Mouse (Mus musculus): ENCODE results near the gene Calcb.

Calcb gene

GRCm38 (mm10) chr7:114718300-114718699 lies at the start of gene Calcb:
TSS of gene Calcb (plus strand) at chr7:114718643.
- peak; percentile 15 for DNase-seq (ENCODE audit: low spot score)

- DNase-seq (ENCODE audit: low spot score) = no peak
Measured at GRCm38 (mm10) chr7:114671405-114671804, 47.0 kb upstream of the Calcb start.

DNA sequence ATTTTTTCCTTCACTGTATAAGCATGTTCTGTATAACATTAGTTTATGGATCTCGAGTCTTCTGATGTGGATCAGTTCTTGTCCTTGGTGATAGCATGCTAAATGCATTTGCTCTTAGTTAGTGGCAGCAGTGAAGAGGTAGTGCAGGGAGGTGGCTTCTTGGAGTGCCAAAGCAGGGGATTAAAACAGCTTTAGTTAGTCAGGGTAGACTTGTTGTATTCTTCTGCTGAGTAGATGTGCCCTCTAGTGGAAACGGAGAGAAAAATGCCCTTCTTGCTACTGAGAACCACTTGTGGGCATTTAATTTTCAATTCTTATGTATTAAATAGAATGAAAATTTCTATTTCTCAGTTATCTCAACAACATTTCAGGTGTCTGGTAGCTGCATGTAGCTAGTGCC lies 45.7 kb upstream of the Calcb start:
- peak; percentile 51 for DNase-seq (ENCODE audit: low spot score)

GRCm38 (mm10) chr7:114692339-114692738 lies 26.1 kb upstream of the Calcb start:
- DNase-seq (ENCODE audit: low spot score) = peak; percentile 11

GRCm38 (mm10) chr7:114700871-114701270 lies 17.6 kb upstream of the Calcb start:
- no peak for DNase-seq (ENCODE audit: low spot score)

- no peak for DNase-seq (ENCODE audit: low spot score)
Measured at GRCm38 (mm10) chr7:114706716-114707115, 11.7 kb upstream of the Calcb start.

- DNase-seq (ENCODE audit: low spot score) = no peak
Measured at GRCm38 (mm10) chr7:114707398-114707797, 11.0 kb upstream of the Calcb start.

GRCm38 (mm10) chr7:114710419-114710818 lies 8.0 kb upstream of the Calcb start:
- no peak for DNase-seq (ENCODE audit: low spot score)

DNA sequence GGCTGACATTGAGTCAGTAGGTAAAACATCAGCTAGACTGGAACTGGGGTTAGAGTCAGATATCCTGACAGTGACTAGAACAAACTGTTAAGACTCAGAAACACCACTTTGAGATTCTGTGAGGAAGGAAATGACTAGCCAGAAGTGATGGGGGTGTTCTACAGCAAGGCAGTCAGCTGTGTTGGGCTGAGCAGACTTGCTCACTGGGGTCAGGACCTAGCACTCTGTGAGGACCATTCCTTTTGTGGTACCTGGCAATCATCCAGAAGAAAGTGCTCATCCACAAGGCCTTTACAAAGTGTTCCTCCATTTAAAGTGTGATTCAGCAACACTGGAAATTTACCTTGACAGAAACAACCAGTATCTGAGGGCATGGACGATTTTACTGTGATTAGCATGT lies 5.9 kb upstream of the Calcb start:
- no peak for DNase-seq (ENCODE audit: low spot score)

- DNase-seq (ENCODE audit: low spot score) = peak; percentile 77
Measured at GRCm38 (mm10) chr7:114719381-114720131, 1.1 kb downstream of the Calcb start.

DNA sequence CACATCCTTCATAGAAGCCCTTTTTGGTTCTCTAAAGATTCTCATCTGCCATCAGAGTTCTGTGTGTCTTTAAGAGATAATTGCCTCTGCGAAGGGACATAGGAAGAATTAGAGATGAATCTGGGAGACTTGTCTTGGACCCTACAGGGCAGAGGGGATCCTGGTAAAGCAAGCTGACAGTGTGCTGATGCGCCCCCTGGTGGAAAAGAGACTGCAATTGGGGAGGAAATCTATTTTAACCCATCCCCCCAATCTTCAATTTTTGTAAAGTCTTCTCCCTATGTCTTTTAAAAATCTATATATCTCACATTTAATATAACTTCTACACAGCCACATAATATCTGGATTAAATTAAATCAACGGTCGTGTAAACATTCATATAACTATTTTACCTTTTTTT lies 11.3 kb downstream of the Calcb start:
- DNase-seq (ENCODE audit: low spot score) = peak; percentile 55

DNA sequence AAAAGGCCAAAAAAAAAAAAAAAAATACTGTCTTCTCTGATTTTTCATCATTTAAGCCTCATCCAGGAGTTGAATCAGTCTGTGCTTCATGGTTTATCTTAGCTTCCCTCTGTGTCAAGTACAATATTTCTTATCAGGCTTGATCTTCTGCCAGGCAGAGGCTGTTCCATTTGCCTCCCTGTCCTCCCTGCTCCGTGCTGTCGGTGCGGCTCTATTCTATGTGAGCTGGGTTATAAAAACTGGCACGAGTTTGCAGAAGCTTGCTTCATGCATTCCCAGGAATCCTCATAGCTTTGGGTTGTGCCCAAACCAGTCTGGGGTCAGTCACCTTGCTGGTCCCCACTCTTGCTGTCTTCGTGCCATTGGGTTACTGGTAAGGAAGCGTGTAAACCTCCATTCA lies 12.7 kb downstream of the Calcb start:
- no peak for DNase-seq (ENCODE audit: low spot score)

GRCm38 (mm10) chr7:114731700-114732099 lies 13.3 kb downstream of the Calcb start:
- peak; percentile 44 for DNase-seq (ENCODE audit: low spot score)

GRCm38 (mm10) chr7:114736256-114736655 lies 17.8 kb downstream of the Calcb start:
- no peak for DNase-seq (ENCODE audit: low spot score)

DNA sequence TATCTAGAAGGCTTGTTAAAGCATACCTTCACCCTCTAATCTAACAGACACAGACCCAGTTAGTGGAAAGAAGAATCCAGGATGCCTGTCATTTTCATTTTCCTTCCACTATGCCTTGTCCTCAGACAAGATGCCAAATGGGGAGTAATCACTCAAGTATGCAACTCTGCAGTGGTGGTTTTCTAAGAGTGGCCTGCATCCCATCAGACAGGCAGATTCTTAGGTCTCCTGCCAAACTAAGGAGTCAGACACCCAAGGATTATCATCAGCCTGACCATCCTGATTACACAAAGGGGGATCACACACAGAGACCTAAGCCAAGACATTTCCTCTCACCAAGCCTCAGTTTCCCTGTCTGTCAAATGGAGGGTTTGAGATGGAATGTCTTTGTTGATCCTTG lies 19.7 kb downstream of the Calcb start:
- no peak for DNase-seq (ENCODE audit: low spot score)

DNA sequence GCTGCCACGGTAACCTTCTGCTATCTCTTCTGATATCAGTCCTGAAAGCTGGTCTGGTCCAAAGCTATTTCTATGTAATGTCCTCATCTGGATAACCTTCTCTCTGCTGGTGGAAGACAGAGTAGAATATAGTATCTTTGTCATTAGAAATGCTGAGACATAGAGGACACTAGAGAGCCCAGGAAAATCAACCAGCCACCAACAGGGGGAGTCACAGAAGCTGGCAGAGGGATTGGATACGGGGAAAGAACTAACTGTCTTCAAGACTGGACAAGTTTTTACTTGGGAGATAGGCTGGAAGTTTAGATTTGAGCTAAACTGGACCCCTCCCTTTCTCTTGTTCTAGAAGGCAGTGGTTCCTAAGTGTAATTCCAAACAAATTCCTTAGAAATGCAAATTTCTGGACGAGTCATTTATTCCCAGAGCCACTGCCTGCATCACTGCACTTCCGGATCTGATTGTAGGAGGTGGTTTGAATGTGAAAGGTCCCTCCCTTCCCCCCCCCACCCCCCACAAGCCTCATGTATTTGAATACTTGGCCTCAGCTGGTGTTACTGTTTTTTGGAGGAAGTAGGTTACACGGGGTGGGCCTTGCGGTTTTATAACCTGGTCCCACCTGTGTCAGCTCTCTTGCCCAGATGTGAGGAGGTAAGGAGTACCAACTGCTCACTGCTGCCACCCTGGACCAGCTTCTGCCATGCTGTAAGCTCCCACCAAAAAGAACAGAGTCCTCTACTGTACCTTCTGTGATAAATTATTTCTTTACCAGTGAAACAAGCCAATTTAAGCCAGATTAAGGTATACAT lies 22.1 kb downstream of the Calcb start:
- peak; percentile 30 for DNase-seq (ENCODE audit: low spot score)

DNA sequence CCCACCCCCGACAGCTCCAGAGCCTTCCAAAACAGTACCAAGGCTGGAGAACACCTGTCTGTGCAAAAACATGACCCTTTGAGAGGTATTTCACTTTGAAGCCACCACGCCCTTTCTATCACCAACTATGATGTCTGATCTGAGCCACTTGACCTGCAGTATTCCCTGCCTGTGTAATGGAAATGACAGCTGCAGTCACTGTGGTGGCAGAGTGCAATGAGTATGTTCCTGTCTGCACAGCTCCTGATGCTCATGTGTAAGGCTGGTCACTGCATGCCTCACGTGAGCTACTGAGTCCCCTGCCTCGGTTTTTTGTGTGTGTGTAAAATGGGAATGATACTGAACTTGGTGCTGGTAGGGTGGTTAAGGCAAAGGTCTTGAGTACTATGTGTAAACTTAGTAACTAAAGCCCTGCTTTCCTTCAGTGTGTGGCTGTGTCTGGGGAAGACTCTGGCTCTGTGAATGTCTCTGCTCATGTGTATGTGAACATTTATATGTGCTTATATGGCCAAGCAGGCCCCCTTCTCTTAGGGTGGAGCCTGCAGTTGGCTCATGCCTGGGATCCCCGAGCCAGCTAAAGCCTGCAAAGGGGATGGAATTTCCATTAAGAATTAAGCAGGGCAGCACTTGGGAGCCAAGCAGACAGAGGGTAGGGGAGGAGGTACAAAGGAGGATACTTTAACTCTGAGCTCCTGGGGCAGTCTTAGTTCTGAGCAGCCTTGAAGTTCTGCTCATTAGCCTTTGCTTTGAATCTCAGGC lies 24.8 kb downstream of the Calcb start, which contains the start of gene Insc:
Gene Insc, plus strand, starts transcription at position 673 of the 759 bp plus-strand sequence.
- no peak for DNase-seq (ENCODE audit: low spot score)

- no peak for DNase-seq (ENCODE audit: low spot score)
Measured at GRCm38 (mm10) chr7:114744639-114745245, 26.3 kb downstream of the Calcb start.

DNA sequence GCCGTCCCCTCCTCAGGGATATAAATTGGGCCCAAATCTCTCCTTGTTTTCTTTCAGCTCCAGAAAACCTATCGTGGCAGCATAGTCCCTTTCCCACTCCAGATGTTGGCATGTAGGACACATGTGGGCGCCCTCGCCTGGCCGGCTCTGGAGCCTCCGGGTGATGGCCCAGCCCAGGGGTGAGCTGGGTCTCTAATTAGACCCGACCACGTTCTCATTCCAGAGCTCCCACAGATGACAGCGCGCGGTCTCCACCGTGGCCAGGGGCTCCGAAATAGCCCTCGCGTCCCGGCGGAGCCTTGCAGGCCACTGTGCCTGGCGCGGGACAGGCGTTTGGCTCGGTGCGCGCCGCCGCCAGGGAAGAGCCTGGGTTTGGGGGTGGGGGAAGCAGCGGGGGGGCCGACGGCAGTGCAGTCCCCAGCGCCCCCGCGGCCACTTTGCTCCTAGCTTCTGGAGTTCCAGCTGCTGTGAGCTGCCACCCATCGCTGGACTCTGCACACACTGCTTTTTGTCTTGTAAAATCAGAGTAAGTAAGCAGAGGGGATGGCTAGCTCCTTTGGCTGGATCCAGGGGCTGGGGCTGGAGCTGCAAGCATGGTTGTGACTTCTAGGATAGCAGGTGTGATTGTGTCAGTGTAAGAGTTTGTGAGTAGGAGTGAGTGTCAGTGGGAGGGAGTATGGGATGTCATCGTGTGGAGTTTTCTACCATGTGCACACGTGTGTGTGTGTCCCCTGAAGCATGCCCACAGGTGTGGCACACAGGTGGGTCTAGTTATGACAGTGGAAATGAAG lies 27.2 kb downstream of the Calcb start:
- DNase-seq (ENCODE audit: low spot score) = peak; percentile 39

- DNase-seq (ENCODE audit: low spot score) = no peak
Measured at GRCm38 (mm10) chr7:114747596-114747995, 29.2 kb downstream of the Calcb start.

GRCm38 (mm10) chr7:114748239-114748638 lies 29.8 kb downstream of the Calcb start:
- no peak for DNase-seq (ENCODE audit: low spot score)

All from retina, embryonic 14.5 days (tissue).